Comparison of ENCODE assay signal across 8 mouse cellular contexts in the genomic region with DNA sequence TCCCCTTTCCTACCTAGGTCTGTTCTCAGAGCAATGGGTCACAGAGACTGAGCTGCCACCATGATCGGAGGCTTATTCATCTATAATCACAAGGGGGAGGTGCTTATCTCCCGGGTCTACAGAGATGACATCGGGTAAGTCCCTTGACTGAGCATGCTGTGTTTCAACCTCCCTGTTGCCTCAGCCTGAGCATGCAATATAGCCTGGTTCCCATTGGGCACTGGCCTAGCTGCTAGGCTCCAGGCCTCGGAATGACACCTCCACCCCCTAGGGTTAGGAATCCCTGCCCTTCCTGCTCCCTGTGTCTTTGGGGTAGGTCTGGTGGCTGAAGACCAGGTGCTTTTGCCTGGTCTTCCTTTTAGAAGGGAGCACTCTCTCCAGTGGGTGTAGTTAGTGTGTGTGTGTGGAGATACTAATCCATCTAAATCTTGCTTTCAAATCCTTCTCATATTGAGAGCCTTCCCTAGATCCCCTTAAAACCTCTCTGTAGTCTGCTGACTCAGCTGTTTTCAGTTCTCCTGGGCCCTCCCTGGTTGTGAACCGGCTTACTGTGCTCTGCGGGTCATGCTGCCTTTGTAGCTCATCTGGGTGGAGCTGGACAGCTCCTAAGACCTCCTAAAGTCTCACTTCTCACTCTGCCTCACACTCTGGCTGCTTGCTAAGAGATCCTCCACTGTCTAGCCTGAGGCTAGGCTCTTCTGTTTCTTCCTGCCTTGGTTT. TPM values are rescaled to one million over a fixed set of nuclear protein-coding genes. Genes with fewer than 3 reads are reported as not detected.
DNase-seq lines count a peak whose midpoint lies in the region; ATAC-seq and TF ChIP-seq lines count a peak whose summit lies in the region.

No protein-coding gene starts in this region.

- no peak for TF ChIP-seq CTCF in bone marrow macrophage, adult 2 months (IDR thresholded peaks at IDR 0.05; ENCODE audit: low read depth, low read length)

- H3K4me1 ChIP-seq in heart, embryonic 12.5 days (replicated peaks): peaks cover 29% of the 10 kb centered on the region
- peaks cover 38% of the 10 kb centered on the region for H3K4me1 ChIP-seq in bone marrow macrophage, adult 2 months (ENCODE audit: control insufficient read depth, insufficient read depth, low read length)
- H3K4me1 ChIP-seq in hindbrain, embryonic 15.5 days (replicated peaks): peaks cover 28% of the 10 kb centered on the region
- H3K4me1 ChIP-seq in midbrain, embryonic 15.5 days: peaks cover 28% of the 10 kb centered on the region

- DNase-seq in heart, adult 8-10 months (ENCODE audit: low spot score): no peak
- DNase-seq in adrenal gland, adult 8-10 months: no peak
- DNase-seq in right cerebral cortex, adult 2 months (ENCODE audit: low spot score in 2 of 2): no peak
- DNase-seq in left cerebral cortex, postnatal 36 days (ENCODE audit: low spot score in 2 of 2): no peak

- 25% methylated on average over 6 of the region's 6 CpGs for WGBS in heart, embryonic 12.5 days
- 29% methylated on average over 6 of the region's 6 CpGs for WGBS in hindbrain, embryonic 15.5 days
- 17% methylated on average over 6 of the region's 6 CpGs for WGBS in midbrain, embryonic 15.5 days

- no peaks in the 10 kb centered on the region for H3K27me3 ChIP-seq in heart, embryonic 12.5 days (replicated peaks)
- no peaks in the 10 kb centered on the region for H3K27me3 ChIP-seq in hindbrain, embryonic 15.5 days
- H3K27me3 ChIP-seq in midbrain, embryonic 15.5 days (replicated peaks): no peaks in the 10 kb centered on the region

- no peaks in the 10 kb centered on the region for H3K9me3 ChIP-seq in heart, embryonic 12.5 days (replicated peaks)
- H3K9me3 ChIP-seq in hindbrain, embryonic 15.5 days: no peaks in the 10 kb centered on the region
- no peaks in the 10 kb centered on the region for H3K9me3 ChIP-seq in midbrain, embryonic 15.5 days

- H3K4me3 ChIP-seq in heart, embryonic 12.5 days: peak overlapping the region; percentile 83
- H3K4me3 ChIP-seq in bone marrow macrophage, adult 2 months (ENCODE audit: insufficient read depth, low read length): peak overlapping the region; percentile 74
- peak overlapping the region; percentile 85 for H3K4me3 ChIP-seq in hindbrain, embryonic 15.5 days
- peak overlapping the region; percentile 87 for H3K4me3 ChIP-seq in midbrain, embryonic 15.5 days

- intact Hi-C loops in left cerebral cortex, postnatal 36 days (cut with DNase I): loop anchor here (5.0 kb wide), 1 partner anchor 40 kb away; a partner anchor contains a TSS

- H3K4me2 ChIP-seq in heart, embryonic 12.5 days: peak overlapping the region; percentile 96
- H3K4me2 ChIP-seq in hindbrain, embryonic 15.5 days: peak overlapping the region; percentile 92
- peak overlapping the region; percentile 85 for H3K4me2 ChIP-seq in midbrain, embryonic 15.5 days

- no peak for ATAC-seq in heart, embryonic 12.5 days (ENCODE audit: insufficient number of reproducible peaks, low FRiP score)
- no peak for ATAC-seq in hindbrain, embryonic 15.5 days (ENCODE audit: low FRiP score, low read depth)
- no peak for ATAC-seq in midbrain, embryonic 15.5 days (replicated peaks)

- H3K36me3 ChIP-seq in heart, embryonic 12.5 days: peaks cover 61% of the 10 kb centered on the region
- H3K36me3 ChIP-seq in hindbrain, embryonic 15.5 days: peaks cover 57% of the 10 kb centered on the region
- H3K36me3 ChIP-seq in midbrain, embryonic 15.5 days (replicated peaks): peaks cover 42% of the 10 kb centered on the region

- peak overlapping the region; percentile 64 for H3K9ac ChIP-seq in heart, embryonic 12.5 days
- peak overlapping the region; percentile 98 for H3K9ac ChIP-seq in hindbrain, embryonic 15.5 days
- H3K9ac ChIP-seq in midbrain, embryonic 15.5 days: peak overlapping the region; percentile 33; the same call in 1 of the 2 replicates

- no peak for TF ChIP-seq POLR2A in bone marrow macrophage, adult 2 months (IDR thresholded peaks at IDR 0.05; ENCODE audit: borderline replicate concordance, low read depth, low read length)

- H3K27ac ChIP-seq in heart, embryonic 12.5 days (ENCODE audit: poor library complexity, severe bottlenecking): no peak overlapping the region
- H3K27ac ChIP-seq in bone marrow macrophage, adult 2 months (ENCODE audit: insufficient read depth, low read depth, low read length): peak overlapping the region; percentile 96
- H3K27ac ChIP-seq in hindbrain, embryonic 15.5 days (replicated peaks): no peak overlapping the region
- H3K27ac ChIP-seq in midbrain, embryonic 15.5 days: no peak overlapping the region

RNA-seq across cellular contexts. Expression of a gene that starts 2.5 kb away (rescaled TPM):
- 487 and 490 TPM in 2 replicates for polyA plus RNA-seq in heart, embryonic 12.5 days (2016; fragmentation: Nextera tagmentation; extraction: Ambion mirVana)
- total RNA-seq in heart, adult 8-10 months (2022): 100 to 1,000 TPM; 186 to 215 (median 203) TPM
- 348 and 391 TPM in 2 replicates for polyA plus RNA-seq in bone marrow macrophage, adult 2 months (2012; ENCODE audit: insufficient read depth, insufficient read length, missing spikeins)
- 1,171 and 1,212 TPM in 2 replicates for polyA plus RNA-seq in hindbrain, embryonic 15.5 days (2015; fragmentation: Nextera tagmentation; extraction: Ambion mirVana)
- 1,259 and 1,287 TPM in 2 replicates for polyA plus RNA-seq in midbrain, embryonic 15.5 days (2015; fragmentation: Nextera tagmentation; extraction: Ambion mirVana)
- total RNA-seq in adrenal gland, adult 8-10 months (2022): 100 to 1,000 TPM; 273 to 406 (median 325) TPM
- total RNA-seq in left cerebral cortex, postnatal 36 days (2021): 100 to 1,000 TPM; 792 to 907 TPM

RNA-seq across cellular contexts. Expression of a gene that starts 10.6 kb away (rescaled TPM):
- 55.2 and 55.4 TPM in 2 replicates for polyA plus RNA-seq in heart, embryonic 12.5 days (2016; fragmentation: Nextera tagmentation; extraction: Ambion mirVana)
- 10 to 100 TPM; 62.4 to 85.5 (median 78.0) TPM for total RNA-seq in heart, adult 8-10 months (2022)
- polyA plus RNA-seq in bone marrow macrophage, adult 2 months (2012; ENCODE audit: insufficient read depth, insufficient read length, missing spikeins): 53.5 and 74.8 TPM in 2 replicates
- 80.6 and 81.7 TPM in 2 replicates for polyA plus RNA-seq in hindbrain, embryonic 15.5 days (2015; fragmentation: Nextera tagmentation; extraction: Ambion mirVana)
- 85.8 and 86.2 TPM in 2 replicates for polyA plus RNA-seq in midbrain, embryonic 15.5 days (2015; fragmentation: Nextera tagmentation; extraction: Ambion mirVana)
- 100 to 1,000 TPM in 2 of 4 experiments, 10 to 100 TPM in 2; 80.8 to 118 (median 97.5) TPM for total RNA-seq in adrenal gland, adult 8-10 months (2022)
- total RNA-seq in left cerebral cortex, postnatal 36 days (2021): 100 to 1,000 TPM in 1 of 2 experiments, 10 to 100 TPM in 1; 88.3 to 102 TPM

RNA-seq across cellular contexts. Expression of a gene that starts 21.0 kb away (rescaled TPM):
- polyA plus RNA-seq in heart, embryonic 12.5 days (2016; fragmentation: Nextera tagmentation; extraction: Ambion mirVana): 31.1 and 34.1 TPM in 2 replicates
- 10 to 100 TPM; 45.9 to 51.0 (median 48.2) TPM for total RNA-seq in heart, adult 8-10 months (2022)
- polyA plus RNA-seq in bone marrow macrophage, adult 2 months (2012; ENCODE audit: insufficient read depth, insufficient read length, missing spikeins): 26.8 and 30.4 TPM in 2 replicates
- polyA plus RNA-seq in hindbrain, embryonic 15.5 days (2015; fragmentation: Nextera tagmentation; extraction: Ambion mirVana): 37.5 and 44.3 TPM in 2 replicates
- polyA plus RNA-seq in midbrain, embryonic 15.5 days (2015; fragmentation: Nextera tagmentation; extraction: Ambion mirVana): 42.0 and 43.8 TPM in 2 replicates
- total RNA-seq in adrenal gland, adult 8-10 months (2022): 10 to 100 TPM; 34.1 to 55.2 (median 45.5) TPM
- total RNA-seq in left cerebral cortex, postnatal 36 days (2021): 10 to 100 TPM; 63.5 to 75.7 TPM

RNA-seq across cellular contexts. Expression of a gene that starts 39.1 kb away (rescaled TPM):
- polyA plus RNA-seq in heart, embryonic 12.5 days (2016; fragmentation: Nextera tagmentation; extraction: Ambion mirVana): 89.6 and 94.4 TPM in 2 replicates
- total RNA-seq in heart, adult 8-10 months (2022): 10 to 100 TPM; 50.5 to 59.7 (median 55.2) TPM
- polyA plus RNA-seq in bone marrow macrophage, adult 2 months (2012; ENCODE audit: insufficient read depth, insufficient read length, missing spikeins): 23.9 and 25.9 TPM in 2 replicates
- polyA plus RNA-seq in hindbrain, embryonic 15.5 days (2015; fragmentation: Nextera tagmentation; extraction: Ambion mirVana): 101 TPM in 2 replicates
- 96.2 and 100 TPM in 2 replicates for polyA plus RNA-seq in midbrain, embryonic 15.5 days (2015; fragmentation: Nextera tagmentation; extraction: Ambion mirVana)
- 10 to 100 TPM; 62.4 to 72.6 (median 66.0) TPM for total RNA-seq in adrenal gland, adult 8-10 months (2022)
- total RNA-seq in left cerebral cortex, postnatal 36 days (2021): 10 to 100 TPM; 56.4 to 66.8 TPM

RNA-seq across cellular contexts. Expression of a gene that starts 51.5 kb away (rescaled TPM):
- 0.43 and 0.53 TPM in 2 replicates for polyA plus RNA-seq in heart, embryonic 12.5 days (2016; fragmentation: Nextera tagmentation; extraction: Ambion mirVana)
- under 1 TPM in 3 of 4 experiments, not detected in 1; 0.49 to 0.71 (median 0.69) TPM for total RNA-seq in heart, adult 8-10 months (2022)
- not detected in 2 replicates for polyA plus RNA-seq in bone marrow macrophage, adult 2 months (2012; ENCODE audit: insufficient read depth, insufficient read length, missing spikeins)
- 28.7 and 33.4 TPM in 2 replicates for polyA plus RNA-seq in hindbrain, embryonic 15.5 days (2015; fragmentation: Nextera tagmentation; extraction: Ambion mirVana)
- 20.4 and 24.0 TPM in 2 replicates for polyA plus RNA-seq in midbrain, embryonic 15.5 days (2015; fragmentation: Nextera tagmentation; extraction: Ambion mirVana)
- 1 to 10 TPM in 3 of 4 experiments, under 1 TPM in 1; 0.87 to 4.9 (median 2.7) TPM for total RNA-seq in adrenal gland, adult 8-10 months (2022)
- total RNA-seq in left cerebral cortex, postnatal 36 days (2021): 10 to 100 TPM; 43.0 to 63.7 TPM

Comparison
In these comparisons a context has a peak if more than half of its experiments do, and no peak if none do; other contexts are left out.
1. H3K9ac ChIP-seq: peak in every context shown above with its lines; median percentile 98 in hindbrain, embryonic 15.5 days; 64 in heart, embryonic 12.5 days; 33 in midbrain, embryonic 15.5 days.